Mouse (Mus musculus): ENCODE measurements at regions not wholly inside any gene's neighbourhood (a gene's known extent, or its start where the extent isn't known, plus 50 kb on each side); places are given as distances from the start of the nearest gene placed in this dataset.

- no peak overlapping the region for H3K27ac ChIP-seq (ENCODE audit: low read depth, low read length)
- H3K36me3 ChIP-seq (ENCODE audit: control insufficient read depth, insufficient read depth, low read length) = no peaks in the 10 kb centered on the region
- H3K4me2 ChIP-seq (ENCODE audit: low read depth, low read length) = no peak overlapping the region
- no peaks in the 10 kb centered on the region; the same call in 1 of the 2 replicates for H3K27me3 ChIP-seq (ENCODE audit: control insufficient read depth, insufficient read depth, low read length)
- no peak overlapping the region for H3K4me3 ChIP-seq (ENCODE audit: low read depth, low read length)
- no peaks in the 10 kb centered on the region for H3K4me1 ChIP-seq (ENCODE audit: control insufficient read depth, insufficient read depth, low read length)
- WGBS = 74% methylated on average over 2 of the region's 2 CpGs
- H3K9me3 ChIP-seq (ENCODE audit: control insufficient read depth, low read length) = no peaks in the 10 kb centered on the region
- H3K9ac ChIP-seq (replicated peaks; ENCODE audit: low read depth, low read length) = no peak overlapping the region
- ATAC-seq (ENCODE audit: low read depth) = no peak
Measured at GRCm38 (mm10) chrX:166731354-166731753, 145.8 kb upstream of the Egfl6 start.

- H3K36me3 ChIP-seq (ENCODE audit: control insufficient read depth, insufficient read depth, low read length) = no peaks in the 10 kb centered on the region
- no peak for ATAC-seq (ENCODE audit: low read depth)
- H3K9ac ChIP-seq (replicated peaks; ENCODE audit: low read depth, low read length) = no peak overlapping the region
- WGBS = 55% methylated on average over 2 of the region's 2 CpGs
- H3K27ac ChIP-seq (ENCODE audit: low read depth, low read length) = no peak overlapping the region
- H3K27me3 ChIP-seq (ENCODE audit: control insufficient read depth, insufficient read depth, low read length) = no peaks in the 10 kb centered on the region; the same call in 1 of the 2 replicates
- no peaks in the 10 kb centered on the region for H3K9me3 ChIP-seq (ENCODE audit: control insufficient read depth, low read length)
- no peaks in the 10 kb centered on the region for H3K4me1 ChIP-seq (ENCODE audit: control insufficient read depth, insufficient read depth, low read length)
- no peak overlapping the region for H3K4me2 ChIP-seq (ENCODE audit: low read depth, low read length)
- H3K4me3 ChIP-seq (ENCODE audit: low read depth, low read length) = no peak overlapping the region
Measured at GRCm38 (mm10) chrX:166728622-166728928, 143.1 kb upstream of the Egfl6 start.

GRCm38 (mm10) chrX:166727823-166728621 lies 142.5 kb upstream of the Egfl6 start:
- Histone ChIP-seq H3K4me2 (ENCODE audit: low read depth, low read length) (no peak overlapping the region), H3K9me3 (ENCODE audit: control insufficient read depth, low read length) (no peaks in the 10 kb centered on the region), H3K27ac (ENCODE audit: low read depth, low read length) (no peak overlapping the region), H3K4me3 (ENCODE audit: low read depth, low read length) (no peak overlapping the region), H3K36me3 (ENCODE audit: control insufficient read depth, insufficient read depth, low read length) (no peaks in the 10 kb centered on the region), H3K27me3 (ENCODE audit: control insufficient read depth, insufficient read depth, low read length) (no peaks in the 10 kb centered on the region; the same call in 1 of the 2 replicates), H3K4me1 (ENCODE audit: control insufficient read depth, insufficient read depth, low read length) (no peaks in the 10 kb centered on the region), H3K9ac (replicated peaks; ENCODE audit: low read depth, low read length) (no peak overlapping the region)
- peak; percentile 78; the same call in 1 of the 2 replicates for ATAC-seq (ENCODE audit: low read depth)
- 26% methylated on average over 7 of the region's 7 CpGs for WGBS

GRCm38 (mm10) chrX:166725761-166726503 lies 140.4 kb upstream of the Egfl6 start:
- no peak for ATAC-seq (ENCODE audit: low read depth)
- no peaks in the 10 kb centered on the region for H3K9me3 ChIP-seq (ENCODE audit: control insufficient read depth, low read length)
- H3K9ac ChIP-seq (replicated peaks; ENCODE audit: low read depth, low read length) = no peak overlapping the region
- no peak overlapping the region for H3K27ac ChIP-seq (ENCODE audit: low read depth, low read length)
- WGBS = 81% methylated on average over 6 of the region's 6 CpGs
- H3K4me2 ChIP-seq (ENCODE audit: low read depth, low read length) = no peak overlapping the region
- H3K4me1 ChIP-seq (ENCODE audit: control insufficient read depth, insufficient read depth, low read length) = no peaks in the 10 kb centered on the region
- H3K4me3 ChIP-seq (ENCODE audit: low read depth, low read length) = no peak overlapping the region
- H3K36me3 ChIP-seq (ENCODE audit: control insufficient read depth, insufficient read depth, low read length) = no peaks in the 10 kb centered on the region
- no peaks in the 10 kb centered on the region; the same call in 1 of the 2 replicates for H3K27me3 ChIP-seq (ENCODE audit: control insufficient read depth, insufficient read depth, low read length)

- no peak overlapping the region for H3K9ac ChIP-seq (replicated peaks; ENCODE audit: low read depth, low read length)
- no peak overlapping the region for H3K27ac ChIP-seq (ENCODE audit: low read depth, low read length)
- H3K4me3 ChIP-seq (ENCODE audit: low read depth, low read length) = no peak overlapping the region
- ATAC-seq (ENCODE audit: low read depth) = no peak
- H3K4me2 ChIP-seq (ENCODE audit: low read depth, low read length) = no peak overlapping the region
- no peaks in the 10 kb centered on the region for H3K27me3 ChIP-seq (ENCODE audit: control insufficient read depth, insufficient read depth, low read length)
- H3K9me3 ChIP-seq (ENCODE audit: control insufficient read depth, low read length) = no peaks in the 10 kb centered on the region
- no peaks in the 10 kb centered on the region for H3K4me1 ChIP-seq (ENCODE audit: control insufficient read depth, insufficient read depth, low read length)
- H3K36me3 ChIP-seq (ENCODE audit: control insufficient read depth, insufficient read depth, low read length) = no peaks in the 10 kb centered on the region
Measured at GRCm38 (mm10) chrX:166718075-166718474, 132.6 kb upstream of the Egfl6 start.

- ATAC-seq (ENCODE audit: low read depth) = no peak
Measured at GRCm38 (mm10) chrX:166709306-166709705, 123.8 kb upstream of the Egfl6 start.

GRCm38 (mm10) chrX:166708106-166708505 lies 122.6 kb upstream of the Egfl6 start:
- no peak overlapping the region for H3K27ac ChIP-seq (ENCODE audit: low read depth, low read length)
- no peaks in the 10 kb centered on the region for H3K4me1 ChIP-seq (ENCODE audit: control insufficient read depth, insufficient read depth, low read length)
- H3K36me3 ChIP-seq (ENCODE audit: control insufficient read depth, insufficient read depth, low read length) = no peaks in the 10 kb centered on the region
- H3K9ac ChIP-seq (replicated peaks; ENCODE audit: low read depth, low read length) = no peak overlapping the region
- H3K27me3 ChIP-seq (ENCODE audit: control insufficient read depth, insufficient read depth, low read length) = no peaks in the 10 kb centered on the region
- no peak for ATAC-seq (ENCODE audit: low read depth)
- 64% methylated on average over 1 of the region's 1 CpGs for WGBS
- H3K4me3 ChIP-seq (ENCODE audit: low read depth, low read length) = no peak overlapping the region
- no peak overlapping the region for H3K4me2 ChIP-seq (ENCODE audit: low read depth, low read length)
- H3K9me3 ChIP-seq (ENCODE audit: control insufficient read depth, low read length) = no peaks in the 10 kb centered on the region

More at GRCm38 (mm10) chrX:166709306-166709705, 123.8 kb upstream of the Egfl6 start:
- no peak overlapping the region for H3K4me2 ChIP-seq (ENCODE audit: low read depth, low read length)
- H3K27me3 ChIP-seq (ENCODE audit: control insufficient read depth, insufficient read depth, low read length) = no peaks in the 10 kb centered on the region
- H3K36me3 ChIP-seq (ENCODE audit: control insufficient read depth, insufficient read depth, low read length) = no peaks in the 10 kb centered on the region
- no peaks in the 10 kb centered on the region for H3K4me1 ChIP-seq (ENCODE audit: control insufficient read depth, insufficient read depth, low read length)
- H3K9ac ChIP-seq (replicated peaks; ENCODE audit: low read depth, low read length) = no peak overlapping the region
- H3K4me3 ChIP-seq (ENCODE audit: low read depth, low read length) = no peak overlapping the region
- H3K27ac ChIP-seq (ENCODE audit: low read depth, low read length) = no peak overlapping the region
- no peaks in the 10 kb centered on the region for H3K9me3 ChIP-seq (ENCODE audit: control insufficient read depth, low read length)
- WGBS = 75% methylated on average over 2 of the region's 2 CpGs

- Histone ChIP-seq H3K27ac (ENCODE audit: low read depth, low read length) (no peak overlapping the region), H3K9me3 (ENCODE audit: control insufficient read depth, low read length) (no peaks in the 10 kb centered on the region), H3K4me1 (ENCODE audit: control insufficient read depth, insufficient read depth, low read length) (no peaks in the 10 kb centered on the region), H3K4me3 (ENCODE audit: low read depth, low read length) (no peak overlapping the region), H3K9ac (replicated peaks; ENCODE audit: low read depth, low read length) (no peak overlapping the region), H3K27me3 (ENCODE audit: control insufficient read depth, insufficient read depth, low read length) (no peaks in the 10 kb centered on the region), H3K36me3 (ENCODE audit: control insufficient read depth, insufficient read depth, low read length) (no peaks in the 10 kb centered on the region), H3K4me2 (ENCODE audit: low read depth, low read length) (no peak overlapping the region)
- WGBS = 86% methylated on average over 1 of the region's 1 CpGs
- no peak for ATAC-seq (ENCODE audit: low read depth)
Measured at GRCm38 (mm10) chrX:166707029-166707428, 121.5 kb upstream of the Egfl6 start.

GRCm38 (mm10) chrX:166704311-166704710 lies 118.8 kb upstream of the Egfl6 start:
- Histone ChIP-seq H3K4me2 (ENCODE audit: low read depth, low read length) (no peak overlapping the region), H3K9ac (replicated peaks; ENCODE audit: low read depth, low read length) (no peak overlapping the region), H3K27me3 (ENCODE audit: control insufficient read depth, insufficient read depth, low read length) (no peaks in the 10 kb centered on the region), H3K4me1 (ENCODE audit: control insufficient read depth, insufficient read depth, low read length) (no peaks in the 10 kb centered on the region), H3K27ac (ENCODE audit: low read depth, low read length) (no peak overlapping the region), H3K4me3 (ENCODE audit: low read depth, low read length) (no peak overlapping the region), H3K9me3 (ENCODE audit: control insufficient read depth, low read length) (no peaks in the 10 kb centered on the region), H3K36me3 (ENCODE audit: control insufficient read depth, insufficient read depth, low read length) (no peaks in the 10 kb centered on the region)
- ATAC-seq (ENCODE audit: low read depth) = no peak
- WGBS = 89% methylated on average over 2 of the region's 2 CpGs
